Mouse (Mus musculus) heart, embryonic 12.5 days (tissue): ENCODE data around the gene Il3. TPM values are rescaled to one million over a fixed set of nuclear protein-coding genes. Genes with fewer than 3 reads are reported as not detected.

Source experiments
- polyA plus RNA-seq: library from polyadenylated mRNA; unstranded; fragments of >200 nt; fragmentation: Nextera tagmentation; extraction: Ambion mirVana; gene quantifications from 2 replicates; pipeline ENCODE4 v1.2.1, GENCODE M21; 2016

The Il3 gene
- polyA plus RNA-seq, 1 experiment from 2014 or later = not detected

Other genes starting within 250 kb of the Il3 start
- gene Slc22a4, start 239.2 kb downstream of the Il3 start, polyA plus RNA-seq = 4.0 and 4.3 TPM in 2 replicates
- 7.1 and 7.3 TPM in 2 replicates for gene Pdlim4, start 198.3 kb downstream of the Il3 start, polyA plus RNA-seq
- gene P4ha2, start 167.2 kb downstream of the Il3 start, polyA plus RNA-seq = 56.5 and 62.1 TPM in 2 replicates
- gene Csf2, start 17.6 kb downstream of the Il3 start, polyA plus RNA-seq = not detected in 2 replicates
- gene Acsl6, start 36.5 kb upstream of the Il3 start, polyA plus RNA-seq = 0.40 and 0.55 TPM in 2 replicates
- not detected in 2 replicates for gene Meikin, start 103.4 kb upstream of the Il3 start, polyA plus RNA-seq
- 10.4 and 11.2 TPM in 2 replicates for gene Fnip1, start 170.9 kb upstream of the Il3 start, polyA plus RNA-seq